Mouse (Mus musculus) liver, adult 2 months (tissue): ENCODE data around the gene Tpra1.

Experiments used
- CTCF ChIP-seq: fragments of 200-500 bp; IDR thresholded peaks from 2 replicates; pipeline ENCODE4 v1.5.1; 2011; ENCODE audit warnings: low read depth, low read length, control low read depth
- POLR2A ChIP-seq: fragments of 200-500 bp; IDR thresholded peaks from 2 replicates; pipeline ENCODE4 v1.6.1; 2011; ENCODE audit warnings: low read length, control low read depth; ENCODE audit not compliant: insufficient read depth; ENCODE audit errors: extremely low read depth

DNA sequence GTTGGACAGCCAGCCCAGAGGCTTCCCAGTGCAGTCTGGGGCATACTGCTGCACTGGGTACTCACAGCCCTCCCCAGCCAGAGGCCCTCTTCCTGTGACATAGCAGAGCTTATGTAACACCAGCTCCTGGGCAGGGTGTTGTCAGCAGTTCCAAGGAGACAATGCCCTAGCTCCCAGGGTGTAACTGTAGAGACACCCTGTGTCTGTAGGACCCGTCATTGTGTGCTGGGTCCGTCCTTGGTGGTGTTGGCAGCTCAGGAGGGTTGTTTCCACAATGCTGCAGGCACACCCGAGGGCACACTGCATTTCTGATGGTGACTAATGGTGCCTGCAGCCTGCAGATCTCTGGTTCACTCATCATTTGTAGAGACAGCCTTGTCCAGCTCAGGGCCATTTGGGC, 24.8 kb downstream of the Tpra1 start:
- TF ChIP-seq CTCF: no peak
- TF ChIP-seq POLR2A: no peak
